Mouse (Mus musculus): Measurements from ENCODE around the gene Mef2c.

Gene Mef2c

GRCm38 (mm10) chr13:83524159-83524901, 20.5 kb downstream of the Mef2c start:
- intact Hi-C loops (cut with DNase I), result no loop called here

- intact Hi-C loops (cut with DNase I), result loop anchor here (5.0 kb wide), 1 partner anchor 42 kb away; no protein-coding TSS in a partner anchor
These were observed 21.3 kb downstream of the Mef2c start for GRCm38 (mm10) chr13:83524902-83525715.

GRCm38 (mm10) chr13:83525716-83526005, 21.8 kb downstream of the Mef2c start:
- intact Hi-C loops (cut with DNase I), result loop anchor here (5.0 kb wide), 1 partner anchor 42 kb away; no protein-coding TSS in a partner anchor

- intact Hi-C loops (cut with DNase I), result loop anchor here (5.0 kb wide), 1 partner anchor 41 kb away; no protein-coding TSS in a partner anchor
These were observed 22.2 kb downstream of the Mef2c start for GRCm38 (mm10) chr13:83526066-83526465.

GRCm38 (mm10) chr13:83527921-83528320, 24.1 kb downstream of the Mef2c start:
- intact Hi-C loops (cut with DNase I), result loop anchor here (5.0 kb wide), 1 partner anchor 39 kb away; no protein-coding TSS in a partner anchor

- intact Hi-C loops (cut with DNase I), result loop anchor here (5.0 kb wide), 1 partner anchor 37 kb away; no protein-coding TSS in a partner anchor
These were observed 26.0 kb downstream of the Mef2c start for GRCm38 (mm10) chr13:83529729-83530314.

- intact Hi-C loops (cut with DNase I), result no loop called here
These were observed 27.1 kb downstream of the Mef2c start for GRCm38 (mm10) chr13:83530889-83531288.

GRCm38 (mm10) chr13:83531968-83532591, 28.2 kb downstream of the Mef2c start:
- intact Hi-C loops (cut with DNase I), result no loop called here

GRCm38 (mm10) chr13:83536361-83536760, 32.5 kb downstream of the Mef2c start:
- intact Hi-C loops (cut with DNase I), result no loop called here

- intact Hi-C loops (cut with DNase I), result no loop called here
These were observed 33.3 kb downstream of the Mef2c start for GRCm38 (mm10) chr13:83537163-83537562.

- intact Hi-C loops (cut with DNase I), result no loop called here
These were observed 36.1 kb downstream of the Mef2c start for GRCm38 (mm10) chr13:83539921-83540320.

- intact Hi-C loops (cut with DNase I), result no loop called here
These were observed 38.8 kb downstream of the Mef2c start for GRCm38 (mm10) chr13:83542666-83543065.

GRCm38 (mm10) chr13:83544707-83545106, 40.9 kb downstream of the Mef2c start:
- intact Hi-C loops (cut with DNase I), result no loop called here

GRCm38 (mm10) chr13:83546876-83547275, 43.0 kb downstream of the Mef2c start:
- intact Hi-C loops (cut with DNase I), result no loop called here

- intact Hi-C loops (cut with DNase I), result no loop called here
These were observed 47.4 kb downstream of the Mef2c start for GRCm38 (mm10) chr13:83551259-83551658.

- intact Hi-C loops (cut with DNase I), result no loop called here
These were observed 48.2 kb downstream of the Mef2c start for GRCm38 (mm10) chr13:83552051-83552450.

GRCm38 (mm10) chr13:83563261-83563660, 59.4 kb downstream of the Mef2c start:
- intact Hi-C loops (cut with DNase I), result no loop called here

- intact Hi-C loops (cut with DNase I), result loop anchor here (5.0 kb wide), 1 partner anchor 38 kb away; no protein-coding TSS in a partner anchor
These were observed 61.9 kb downstream of the Mef2c start for GRCm38 (mm10) chr13:83565732-83566131.

- intact Hi-C loops (cut with DNase I), result loop anchor here (5.0 kb wide), 1 partner anchor 39 kb away; no protein-coding TSS in a partner anchor
These were observed 62.3 kb downstream of the Mef2c start for GRCm38 (mm10) chr13:83566180-83566579.

- intact Hi-C loops (cut with DNase I), result loop anchor here (5.0 kb wide), 1 partner anchor 40 kb away; no protein-coding TSS in a partner anchor
These were observed 63.1 kb downstream of the Mef2c start for GRCm38 (mm10) chr13:83566834-83567534.

Measured in adrenal gland (tissue).